Mouse (Mus musculus) testis, postnatal 14 days (tissue): Measurements from ENCODE around the gene Kcnt2.

ENCODE experiments used
- DNase-seq: peaks from one replicate; pipeline ENCODE4 v3.0.0; 2021; ENCODE audit warnings: low spot score

The Kcnt2 gene

DNA sequence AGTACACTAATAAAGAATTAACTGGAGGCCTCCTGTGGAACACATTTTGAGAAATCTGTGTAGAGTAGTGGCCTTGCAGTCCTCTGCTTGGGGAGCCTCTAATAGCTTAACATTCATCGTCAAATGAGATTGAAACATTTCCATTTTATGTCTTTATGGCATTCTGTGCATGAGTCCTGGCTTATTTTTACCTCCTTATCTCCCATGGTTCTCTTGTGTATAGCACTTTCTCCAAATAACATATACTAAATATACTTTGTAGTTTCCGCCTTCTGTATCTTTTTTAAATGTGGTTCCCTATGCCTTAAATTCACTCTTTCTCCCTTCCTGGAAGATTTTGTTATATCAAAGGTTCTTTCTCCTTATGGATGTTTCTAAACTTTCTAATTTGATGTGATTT is 246.3 kb downstream of the Kcnt2 start:
- no peak for DNase-seq

GRCm38 (mm10) chr1:140513451-140513850 is 267.5 kb downstream of the Kcnt2 start:
- no peak for DNase-seq

GRCm38 (mm10) chr1:140531285-140531908 is 285.4 kb downstream of the Kcnt2 start:
- no peak for DNase-seq

GRCm38 (mm10) chr1:140534849-140535248 is 288.9 kb downstream of the Kcnt2 start:
- no peak for DNase-seq

DNA sequence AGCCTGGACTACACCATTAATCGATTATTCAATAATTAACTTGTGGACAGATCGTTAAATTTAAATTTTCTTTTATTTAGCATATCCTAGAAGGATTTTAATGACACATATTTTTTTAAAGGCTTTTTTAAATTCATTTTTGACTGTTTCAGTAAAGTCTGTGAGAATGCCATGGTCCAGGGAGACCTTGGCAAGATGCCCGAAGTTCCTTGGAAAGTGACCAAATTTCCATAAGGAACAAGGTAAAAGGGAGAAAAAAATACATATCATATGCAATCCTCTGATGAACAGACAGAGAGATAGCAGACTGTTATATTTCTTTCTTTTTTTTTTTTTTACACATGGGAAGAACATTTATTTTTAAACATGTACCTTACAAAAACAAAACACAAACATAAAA is 296.1 kb downstream of the Kcnt2 start:
- DNase-seq = no peak

- DNase-seq = no peak
Measured at GRCm38 (mm10) chr1:140548711-140549110, 302.8 kb downstream of the Kcnt2 start.

- no peak for DNase-seq
Measured at GRCm38 (mm10) chr1:140560801-140561200, 314.8 kb downstream of the Kcnt2 start.

GRCm38 (mm10) chr1:140572141-140572540 is 326.2 kb downstream of the Kcnt2 start:
- DNase-seq = no peak

- no peak for DNase-seq
Measured at GRCm38 (mm10) chr1:140578607-140579006, 332.6 kb downstream of the Kcnt2 start.

DNA sequence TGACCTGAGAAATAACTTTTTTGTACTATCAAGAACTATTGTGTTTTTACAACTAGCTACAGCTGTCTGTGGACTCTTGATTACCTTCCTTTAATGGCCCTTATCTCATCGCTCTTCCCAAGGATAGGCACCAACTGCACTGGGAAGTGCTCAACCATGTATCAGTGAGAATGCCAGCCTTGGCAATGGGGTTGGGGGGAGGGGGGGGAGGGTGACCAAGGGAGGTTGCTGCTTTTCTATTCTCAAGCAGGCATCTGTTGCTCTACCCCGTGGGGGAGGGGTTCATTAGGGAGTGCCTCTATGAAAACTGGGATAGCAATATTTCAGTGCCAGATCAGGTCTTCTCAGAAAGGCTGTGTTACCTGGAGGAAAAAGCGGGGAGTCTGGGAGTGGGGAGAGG is 342.3 kb downstream of the Kcnt2 start:
- DNase-seq = no peak

- no peak for DNase-seq
Measured at GRCm38 (mm10) chr1:140608765-140609297, 362.9 kb downstream of the Kcnt2 start.

DNA sequence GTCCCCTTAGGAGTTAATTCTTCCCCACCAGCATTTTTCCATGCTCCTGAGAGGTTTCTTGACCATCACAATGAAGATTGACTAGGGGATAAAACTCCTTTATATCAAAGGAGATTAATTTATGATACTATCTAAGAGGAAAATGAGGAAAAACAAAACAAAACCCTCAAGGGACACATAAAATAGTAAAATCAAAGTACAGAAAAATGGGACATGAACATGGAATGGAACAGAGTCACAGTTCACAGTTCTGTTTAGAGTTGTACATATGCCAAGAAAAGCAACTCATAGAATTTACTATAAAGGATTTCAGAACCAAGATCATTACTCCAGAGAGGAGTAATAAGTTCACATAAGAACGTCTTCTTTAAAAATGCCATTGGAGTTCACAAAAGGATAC is 367.1 kb downstream of the Kcnt2 start:
- no peak for DNase-seq

GRCm38 (mm10) chr1:140614840-140615239 is 368.9 kb downstream of the Kcnt2 start:
- DNase-seq = no peak

DNA sequence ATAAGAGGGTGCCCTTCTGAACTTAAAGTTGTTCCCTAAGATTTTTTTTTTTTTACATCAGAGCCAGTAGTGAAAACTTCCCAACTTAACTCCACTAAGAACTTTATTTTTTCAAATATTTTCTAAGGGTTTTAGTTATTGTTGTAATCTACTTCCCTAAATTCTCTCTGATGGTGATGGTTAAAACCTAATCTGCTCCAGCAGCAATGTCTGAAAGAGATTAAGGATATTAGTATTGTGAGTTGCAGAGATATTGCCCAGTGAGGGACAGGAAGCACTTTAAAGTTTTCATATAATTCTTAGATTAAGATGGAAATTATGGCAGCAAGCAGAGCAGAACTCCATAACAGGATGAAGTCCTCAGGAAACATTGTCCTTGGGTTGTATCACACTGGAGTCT is 372.2 kb downstream of the Kcnt2 start:
- no peak for DNase-seq

GRCm38 (mm10) chr1:140624918-140625317 is 379.0 kb downstream of the Kcnt2 start:
- no peak for DNase-seq

GRCm38 (mm10) chr1:140659607-140660340 is 413.8 kb downstream of the Kcnt2 start:
- no peak for DNase-seq

DNA sequence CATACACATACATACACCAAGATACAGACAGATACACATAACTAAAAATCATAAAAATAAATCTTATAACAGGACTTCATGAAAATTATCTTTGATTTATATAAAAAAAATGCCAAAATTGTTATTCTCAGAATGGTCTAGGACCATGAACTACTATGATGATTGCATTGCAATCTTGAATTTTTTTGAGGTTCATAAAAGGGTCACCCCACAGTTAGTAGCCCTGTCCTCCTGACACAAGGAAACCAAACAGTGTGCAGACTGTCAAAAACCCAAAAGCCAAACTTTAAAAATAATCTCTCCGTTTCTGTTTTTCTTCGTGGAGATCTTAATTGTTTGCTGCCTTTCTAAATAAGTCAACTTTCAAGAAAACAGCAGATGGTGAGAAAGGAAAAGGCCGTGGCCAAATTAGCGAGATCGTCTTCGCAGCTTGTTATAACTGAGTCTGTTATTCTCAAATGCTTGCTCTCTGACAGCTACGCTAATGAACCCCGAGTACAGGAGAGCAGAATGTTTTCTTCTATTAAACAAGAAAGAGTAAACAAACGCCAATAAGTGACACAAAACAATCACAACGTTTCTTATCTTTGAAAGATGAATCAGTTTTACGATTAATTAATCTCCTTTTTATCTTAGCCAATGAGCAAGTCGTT is 414.9 kb downstream of the Kcnt2 start:
- no peak for DNase-seq

GRCm38 (mm10) chr1:140661404-140661787 is 415.4 kb downstream of the Kcnt2 start:
- DNase-seq = no peak
